19 mouse cellular contexts compared by ENCODE assay signal in the genomic region with DNA sequence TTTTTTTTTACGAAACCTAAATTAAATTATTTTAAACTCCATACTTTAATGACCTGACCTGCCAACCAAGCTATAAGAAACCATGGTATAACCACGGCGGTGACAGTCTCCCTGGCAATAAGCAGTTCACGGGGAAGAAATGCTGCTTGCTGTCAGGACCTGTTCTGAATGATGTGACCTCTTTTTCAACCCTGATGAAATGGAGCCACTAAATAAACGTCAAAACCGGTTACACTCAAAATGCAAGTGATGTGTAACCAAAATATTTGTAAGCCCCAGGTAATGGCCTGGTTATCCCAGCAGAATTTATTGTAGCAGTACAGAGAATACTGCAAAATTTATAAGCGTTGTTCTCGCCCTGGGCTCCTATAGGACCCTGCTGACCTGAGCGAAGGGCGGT.
DNase-seq lines count a peak whose midpoint lies in the region; ATAC-seq and TF ChIP-seq lines count a peak whose summit lies in the region.
"Had no signal": no experiment of that assay in that cellular context is flagged by ENCODE, and none has a peak within 500 bp of the region (broad histone marks: within the 10 kb centered on the region; RNA-seq: fewer than 3 reads in every experiment).

No protein-coding gene starts in this region.

- no peak overlapping the region for H3K9ac ChIP-seq in embryonic facial prominence, embryonic 12.5 days
- H3K9ac ChIP-seq in limb, embryonic 14.5 days (ENCODE audit: low read depth, low read length, severe bottlenecking), result no peak overlapping the region
- H3K9ac ChIP-seq: embryonic facial prominence, embryonic 13.5 days; forebrain, embryonic 13.5 days; forebrain, postnatal 0 days; hindbrain, embryonic 14.5 days; intestine, embryonic 15.5 days had no signal

- peak; percentile 39; the same call in 1 of the 2 replicates for ATAC-seq in embryonic facial prominence, embryonic 12.5 days (ENCODE audit: insufficient number of reproducible peaks, insufficient read depth, low FRiP score, low TSS enrichment)
- no peak for ATAC-seq in limb, embryonic 14.5 days (ENCODE audit: low FRiP score, low read depth)
- no peak for ATAC-seq in monocyte, adult 5-6 weeks (replicated peaks; ENCODE audit: insufficient number of reproducible peaks, low FRiP score, low TSS enrichment, poor library complexity, severe bottlenecking)
- ATAC-seq: forebrain, embryonic 13.5 days; forebrain, postnatal 0 days; intestine, embryonic 15.5 days had no signal

- H3K4me3 ChIP-seq in embryonic facial prominence, embryonic 12.5 days, result no peak overlapping the region
- H3K4me3 ChIP-seq in limb, embryonic 14.5 days (replicated peaks; ENCODE audit: low read length), result no peak overlapping the region
- H3K4me3 ChIP-seq: embryonic facial prominence, embryonic 13.5 days; forebrain, embryonic 13.5 days; gastrocnemius, adult 2 months; intestine, embryonic 15.5 days had no signal

- H3K4me1 ChIP-seq in embryonic facial prominence, embryonic 12.5 days, result no peaks in the 10 kb centered on the region
- 0 out of 2 replicates have a peak, but pooled peaks cover 5% of the 10 kb centered on the region for H3K4me1 ChIP-seq in limb, embryonic 14.5 days (ENCODE audit: control insufficient read depth, insufficient read depth, low read length)
- H3K4me1 ChIP-seq: forebrain, embryonic 13.5 days; intestine, embryonic 15.5 days had no signal

- peak; percentile 17 for DNase-seq in urinary bladder, postnatal 14 days (ENCODE audit: low spot score)
- DNase-seq in urinary bladder, adult 2 months (ENCODE audit: low spot score), result no peak
- peak; percentile 15 for DNase-seq in limb, embryonic 14.5 days (ENCODE audit: low spot score)
- no peak for DNase-seq in spleen, postnatal 10 days (ENCODE audit: low spot score in 2 of 2)
- no peak for DNase-seq in lung, postnatal 10 days
- DNase-seq: adrenal gland, postnatal 14 days; cerebellum, adult 11-12 months; cerebellum, adult 9-10 months; cerebellum, postnatal 25 days; forebrain, postnatal 0 days; gastrocnemius, adult 2 months; gastrocnemius, postnatal 36 days; heart, postnatal 10 days had no signal

- no peak overlapping the region for H3K27ac ChIP-seq in embryonic facial prominence, embryonic 12.5 days
- H3K27ac ChIP-seq in limb, embryonic 14.5 days (replicated peaks; ENCODE audit: low read depth, low read length), result no peak overlapping the region
- H3K27ac ChIP-seq: embryonic facial prominence, embryonic 13.5 days; forebrain, embryonic 13.5 days; gastrocnemius, adult 2 months; hindbrain, embryonic 14.5 days; intestine, embryonic 15.5 days had no signal

- no peak for TF ChIP-seq POLR2A in limb, embryonic 14.5 days (IDR thresholded peaks at IDR 0.05; ENCODE audit: borderline replicate concordance, extremely low read depth, insufficient read depth, insufficient read length)

- H3K4me2 ChIP-seq in embryonic facial prominence, embryonic 12.5 days (replicated peaks), result no peak overlapping the region
- no peak overlapping the region for H3K4me2 ChIP-seq in limb, embryonic 14.5 days (replicated peaks; ENCODE audit: low read depth, low read length, severe bottlenecking)
- H3K4me2 ChIP-seq: embryonic facial prominence, embryonic 13.5 days; forebrain, embryonic 13.5 days; hindbrain, embryonic 14.5 days; intestine, embryonic 15.5 days had no signal

- no peaks in the 10 kb centered on the region for H3K27me3 ChIP-seq in embryonic facial prominence, embryonic 12.5 days
- H3K27me3 ChIP-seq in limb, embryonic 14.5 days (ENCODE audit: control insufficient read depth, insufficient read depth, low read length), result no peaks in the 10 kb centered on the region
- H3K27me3 ChIP-seq: embryonic facial prominence, embryonic 13.5 days; forebrain, embryonic 13.5 days; intestine, embryonic 15.5 days had no signal

- no peaks in the 10 kb centered on the region for H3K9me3 ChIP-seq in embryonic facial prominence, embryonic 12.5 days
- H3K9me3 ChIP-seq in limb, embryonic 14.5 days (ENCODE audit: control insufficient read depth, low read length), result no peaks in the 10 kb centered on the region
- H3K9me3 ChIP-seq: embryonic facial prominence, embryonic 13.5 days; forebrain, embryonic 13.5 days; intestine, embryonic 15.5 days had no signal

- WGBS in embryonic facial prominence, embryonic 12.5 days, result 51% methylated on average over 10 of the region's 10 CpGs
- WGBS in limb, embryonic 14.5 days, result 49% methylated on average over 10 of the region's 10 CpGs

- H3K36me3 ChIP-seq in embryonic facial prominence, embryonic 12.5 days, result no peaks in the 10 kb centered on the region
- H3K36me3 ChIP-seq in limb, embryonic 14.5 days (ENCODE audit: control insufficient read depth, insufficient read depth, low read length), result no peaks in the 10 kb centered on the region
- H3K36me3 ChIP-seq: embryonic facial prominence, embryonic 13.5 days; intestine, embryonic 15.5 days had no signal

Comparison
In these comparisons a context has a peak if more than half of its experiments do, and no peak if none do; other contexts are left out.
1. DNase-seq: peak in urinary bladder, postnatal 14 days (single experiment) and limb, embryonic 14.5 days (single experiment); none in urinary bladder, adult 2 months (single experiment), spleen, postnatal 10 days (0 of 2) and lung, postnatal 10 days (single experiment).